Mouse (Mus musculus) cerebellum, adult 9-11 months (tissue): ENCODE measurements at regions not wholly inside any gene's neighbourhood (a gene's known extent, or its start where the extent isn't known, plus 50 kb on each side); places are given as distances from the start of the nearest gene placed in this dataset.

Experiments used
- DNase-seq: peaks from one replicate; pipeline ENCODE4 v3.0.0; 2022

DNA sequence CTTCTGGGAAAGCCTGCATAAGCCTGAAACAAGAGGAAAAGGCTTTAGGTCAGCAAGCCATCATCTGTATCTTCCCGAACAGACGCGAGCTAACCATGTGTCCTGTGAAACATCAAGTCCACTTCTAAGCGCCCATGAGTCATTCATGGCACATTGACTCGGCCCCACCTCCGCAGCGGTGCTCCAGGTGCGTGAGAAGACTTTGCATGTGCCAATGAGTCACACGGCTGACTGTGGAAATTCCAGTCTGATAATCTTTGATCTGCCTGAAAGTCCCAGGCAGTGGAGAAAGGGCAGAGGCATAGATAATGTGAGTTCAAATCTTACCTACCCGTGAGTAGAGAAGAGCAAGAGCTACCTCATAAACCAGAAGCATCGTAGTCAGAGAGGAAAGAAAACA, 137.8 kb downstream of the Pfkfb3 start:
- DNase-seq, result no peak

DNA sequence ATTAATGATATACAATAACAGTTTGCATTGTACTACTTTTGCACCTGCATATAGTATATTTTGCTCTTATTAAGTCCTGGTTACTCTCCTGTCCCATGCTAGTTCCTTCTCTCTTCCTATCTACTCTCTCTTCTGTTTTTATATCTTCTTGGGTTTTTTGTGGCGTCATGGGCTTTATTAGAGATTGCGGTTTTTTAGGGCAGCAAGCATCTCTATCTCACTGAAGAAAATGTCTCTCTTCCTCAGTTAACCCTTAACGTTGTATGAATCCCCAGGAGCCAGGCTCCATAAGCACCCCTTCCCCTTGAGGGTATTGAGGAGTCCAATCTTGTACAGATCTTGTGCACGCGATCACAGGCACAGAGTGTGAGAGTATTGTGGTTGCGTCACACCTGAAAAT, 141.4 kb downstream of the Pfkfb3 start:
- DNase-seq, result no peak

GRCm38 (mm10) chr2:11408497-11408896, 145.4 kb downstream of the Pfkfb3 start:
- no peak for DNase-seq

- DNase-seq, result no peak
Observed at GRCm38 (mm10) chr2:11406103-11406615, 147.7 kb downstream of the Pfkfb3 start.

DNA sequence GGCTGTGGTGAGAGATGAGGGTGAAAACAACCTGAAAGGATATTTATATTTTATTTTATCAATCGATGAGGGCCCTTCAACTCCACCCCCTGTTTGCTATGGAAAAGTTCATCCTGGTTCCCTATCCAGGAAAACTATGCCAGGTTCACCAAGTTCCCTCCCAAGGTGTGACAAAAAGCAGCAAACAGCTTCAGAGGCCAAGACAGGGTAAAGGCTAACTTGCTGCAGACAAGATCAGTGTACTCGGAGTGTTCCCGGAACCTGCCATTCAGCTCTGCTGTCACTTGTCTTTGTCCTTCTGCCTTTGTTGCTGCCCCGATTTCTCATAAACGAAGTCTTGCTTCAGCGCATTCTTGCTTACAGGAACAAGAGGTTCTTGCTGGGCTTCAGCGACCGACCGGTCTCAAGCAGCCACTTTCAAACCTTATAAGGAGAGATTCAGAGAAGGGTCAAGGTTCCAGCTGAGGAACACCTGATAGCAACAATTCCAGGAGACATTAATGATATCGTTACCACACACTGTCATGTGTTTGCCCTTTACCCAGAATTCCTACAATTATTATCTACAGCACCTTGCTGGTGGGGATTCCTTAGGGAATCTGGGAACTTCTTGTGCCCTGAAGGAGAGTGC, 151.5 kb downstream of the Pfkfb3 start:
- DNase-seq, result no peak

DNA sequence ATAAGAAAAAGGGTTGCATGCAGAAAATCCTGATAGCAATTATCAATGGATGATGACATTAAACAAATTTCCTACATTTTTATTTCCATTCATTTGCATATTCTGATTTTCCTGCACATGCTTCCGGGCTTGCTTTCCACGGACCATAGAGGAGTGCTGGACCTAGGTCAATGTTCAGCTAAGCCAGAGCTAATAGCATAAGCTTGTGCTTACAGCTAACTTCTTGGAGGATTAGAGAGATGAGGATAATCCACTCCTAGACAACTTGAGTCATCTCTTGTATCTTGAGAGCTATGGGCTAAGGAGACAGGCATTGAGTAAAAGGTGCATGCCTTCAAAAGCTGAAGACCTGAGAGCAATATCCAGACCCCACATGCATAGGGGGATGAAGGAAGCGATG, 154.5 kb downstream of the Pfkfb3 start:
- DNase-seq, result no peak

GRCm38 (mm10) chr2:11398949-11399348, 154.9 kb downstream of the Pfkfb3 start:
- no peak for DNase-seq

DNA sequence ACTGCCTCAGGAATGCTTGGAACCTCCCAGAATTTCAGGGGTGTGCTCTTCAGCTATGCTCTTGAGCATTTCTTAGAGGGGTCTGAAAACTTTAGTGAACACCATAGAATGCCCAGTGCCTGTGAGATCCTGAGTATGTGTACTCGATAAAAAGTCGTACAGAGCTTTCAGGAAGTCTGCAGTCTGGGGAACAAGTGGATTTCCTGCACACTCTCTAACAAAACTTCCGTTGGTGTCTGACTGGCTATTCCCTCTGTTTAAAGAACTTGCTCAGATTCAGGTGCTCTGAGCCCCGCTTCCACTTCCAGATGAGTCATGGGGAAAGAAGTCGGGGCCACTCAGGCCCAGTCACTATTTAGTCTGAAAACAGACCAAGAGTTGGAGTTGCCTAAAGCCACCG, 155.5 kb downstream of the Pfkfb3 start:
- DNase-seq, result no peak

GRCm38 (mm10) chr2:11396835-11397234, 157.0 kb downstream of the Pfkfb3 start:
- DNase-seq, result no peak

- DNase-seq, result no peak
Observed at GRCm38 (mm10) chr2:11394675-11395349, 159.1 kb downstream of the Pfkfb3 start.

DNA sequence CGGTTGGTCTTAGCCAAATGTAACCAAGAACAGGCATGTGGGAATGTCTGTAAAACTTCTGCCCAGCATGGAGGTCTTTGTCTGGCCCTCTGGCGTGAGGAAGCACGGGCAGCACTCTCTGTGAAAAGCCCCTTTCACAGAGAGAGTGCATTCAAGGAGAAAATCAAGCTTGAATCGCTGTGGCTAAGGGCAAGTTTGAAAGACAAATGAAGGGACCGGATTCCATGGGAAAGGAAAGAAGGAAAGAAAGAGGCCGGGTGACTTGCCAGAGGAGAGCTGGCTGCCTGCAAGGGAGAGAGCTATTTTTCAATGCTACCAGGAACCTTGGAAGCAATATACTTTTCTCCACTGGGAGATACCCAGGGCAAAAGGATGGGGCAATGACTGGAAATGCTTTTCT, 162.2 kb downstream of the Pfkfb3 start:
- peak; percentile 28 for DNase-seq

DNA sequence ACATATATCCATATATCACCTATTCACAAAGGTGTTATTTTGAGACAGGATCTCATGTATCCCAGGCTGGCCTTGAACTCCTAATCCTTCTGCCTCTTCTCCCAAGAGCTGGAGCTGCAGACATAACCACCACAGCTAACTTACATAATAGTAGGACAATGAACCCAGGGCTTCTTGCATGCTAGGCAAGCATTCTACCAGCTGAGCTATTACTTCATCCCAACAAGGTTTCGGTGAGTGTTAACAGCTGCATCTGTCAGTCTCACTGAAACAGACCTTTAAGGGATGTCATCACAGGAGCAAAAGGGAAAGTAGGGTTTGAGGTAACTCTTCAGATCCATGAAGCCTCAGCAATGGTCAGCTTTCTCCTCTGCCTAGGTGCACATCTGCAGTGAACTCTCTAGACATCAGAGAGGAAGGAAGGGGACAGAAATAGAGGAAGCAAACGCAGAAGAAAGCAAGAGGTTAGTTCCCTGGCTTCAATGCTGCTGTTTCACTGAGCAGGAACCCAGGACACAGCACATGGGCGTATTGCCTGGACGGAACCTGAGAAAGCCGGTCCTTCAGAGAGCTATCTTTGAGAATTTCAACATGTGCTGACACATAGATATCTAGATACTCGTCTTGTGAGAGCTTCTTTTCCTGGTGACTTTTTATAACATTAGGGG, 163.1 kb downstream of the Pfkfb3 start:
- no peak for DNase-seq

DNA sequence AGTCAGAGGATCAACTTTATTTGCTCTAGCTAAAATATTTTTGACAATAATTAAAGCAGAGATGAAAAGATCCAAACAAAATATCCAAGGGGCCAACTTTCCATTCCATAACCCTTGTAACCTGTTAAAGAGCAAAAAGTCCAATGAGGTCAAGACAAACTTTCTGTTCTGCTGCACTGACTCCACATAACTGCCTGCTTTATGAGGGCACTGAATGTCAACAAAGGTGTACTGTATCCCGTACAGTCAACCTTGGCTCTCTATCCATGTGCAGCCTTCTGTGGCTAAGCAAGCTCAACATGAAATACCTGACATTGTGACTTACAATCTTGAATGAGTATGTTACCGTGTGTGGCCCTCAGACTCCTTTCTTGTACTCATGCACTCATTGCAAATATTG, 166.3 kb downstream of the Pfkfb3 start:
- DNase-seq, result no peak

- no peak for DNase-seq
Observed at GRCm38 (mm10) chr2:11383815-11384214, 170.1 kb downstream of the Pfkfb3 start.

- DNase-seq, result no peak
Observed at GRCm38 (mm10) chr2:11377213-11377612, 176.7 kb downstream of the Pfkfb3 start.

DNA sequence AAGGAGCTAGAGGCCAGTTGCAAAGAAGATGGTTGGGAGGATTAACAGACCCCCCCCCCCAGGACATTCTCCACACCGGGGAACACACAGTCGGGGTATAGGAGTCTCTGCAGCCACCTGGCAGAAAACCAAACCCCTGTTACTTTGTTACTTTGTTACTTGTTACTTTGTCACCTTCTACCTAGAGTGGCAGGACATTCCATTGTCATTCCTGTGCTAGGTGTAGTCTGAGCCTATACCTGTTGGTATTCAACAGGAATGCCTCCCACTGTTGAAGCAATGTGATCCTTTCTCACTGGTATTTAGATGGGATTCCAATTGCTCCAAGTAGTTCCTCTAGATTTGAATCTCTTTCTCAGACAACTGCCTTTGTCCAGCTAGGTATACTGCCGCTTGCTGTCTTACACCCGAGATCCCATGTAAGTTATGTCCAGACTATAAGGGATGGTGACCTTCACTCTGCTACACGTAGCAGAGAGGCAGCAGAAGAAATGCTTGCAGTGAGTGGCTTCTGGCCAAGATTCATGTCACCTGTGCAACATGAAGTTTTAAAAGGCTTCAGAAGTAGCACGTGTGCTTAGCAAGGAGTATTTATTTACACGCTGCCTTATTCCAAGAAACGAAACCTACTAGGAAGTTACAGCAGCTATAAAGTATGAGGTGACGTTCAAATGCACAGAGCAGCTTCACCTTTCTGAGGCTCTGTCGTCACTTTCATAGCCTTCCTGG, 178.0 kb downstream of the Pfkfb3 start:
- no peak for DNase-seq

DNA sequence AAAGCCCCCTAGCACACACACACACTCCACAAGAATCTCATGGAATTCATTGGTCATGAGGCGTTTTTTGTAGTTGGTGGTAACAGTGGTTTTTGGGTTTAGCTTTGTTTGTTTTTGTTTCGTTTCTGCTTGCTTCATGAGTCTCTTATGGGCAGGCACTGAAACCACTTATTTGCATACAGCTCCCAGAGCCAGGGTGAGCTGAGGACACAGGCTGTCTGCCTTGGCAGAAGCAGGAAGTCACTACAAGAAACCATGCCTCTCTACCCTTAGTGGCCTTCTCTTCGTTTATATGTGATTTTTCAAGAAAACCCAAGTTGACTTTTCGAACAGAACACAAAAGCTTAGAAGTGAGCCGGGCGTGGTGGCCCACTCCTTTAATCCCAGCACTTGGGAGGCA, 178.8 kb downstream of the Pfkfb3 start:
- DNase-seq, result no peak

GRCm38 (mm10) chr2:11370273-11370672, 183.6 kb downstream of the Pfkfb3 start:
- no peak for DNase-seq

DNA sequence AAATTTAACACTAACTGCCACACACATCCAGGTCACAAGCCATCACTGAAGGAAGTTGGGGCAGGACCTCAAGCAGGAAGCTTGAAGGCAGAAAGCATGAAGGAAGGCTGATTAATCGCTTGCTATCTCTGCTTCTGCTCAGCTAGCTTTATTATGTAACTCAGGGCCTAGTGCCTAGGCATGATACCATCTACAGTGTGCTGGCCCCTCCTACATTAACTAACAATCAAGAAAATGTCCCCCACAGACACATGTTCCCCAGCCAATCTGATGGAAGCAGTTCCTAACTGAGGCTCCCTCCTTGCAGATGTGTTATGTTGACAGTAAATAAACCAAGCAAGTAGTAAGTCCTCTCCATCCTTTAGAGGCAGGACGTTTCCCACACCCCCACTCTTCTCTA, 186.6 kb downstream of the Pfkfb3 start:
- DNase-seq, result no peak

- no peak for DNase-seq
Observed at GRCm38 (mm10) chr2:11365815-11366214, 188.1 kb downstream of the Pfkfb3 start.

GRCm38 (mm10) chr2:11365371-11365770, 188.5 kb downstream of the Pfkfb3 start:
- DNase-seq, result no peak

GRCm38 (mm10) chr2:11364111-11364510, 189.8 kb downstream of the Pfkfb3 start:
- DNase-seq, result no peak

DNA sequence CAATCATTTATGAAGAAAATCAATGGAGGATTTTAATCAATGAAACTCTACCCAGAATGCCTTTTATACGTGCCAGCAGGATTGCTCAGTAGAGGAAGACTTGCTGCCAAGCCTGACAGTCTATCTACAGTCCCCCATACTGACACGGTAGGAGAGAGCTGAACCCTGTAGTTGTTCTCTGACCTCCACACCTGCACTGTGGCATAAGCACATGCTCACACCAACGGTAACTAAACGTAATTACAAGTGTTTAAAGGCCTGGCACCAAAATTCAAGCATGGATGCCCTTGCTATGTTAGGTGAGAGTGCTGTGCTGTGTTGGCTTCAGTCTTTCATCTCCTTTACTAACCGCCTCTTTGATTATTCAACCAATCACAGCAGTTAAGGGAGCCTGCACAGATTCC, 190.8 kb downstream of the Pfkfb3 start:
- peak; percentile 14 for DNase-seq
